Mouse (Mus musculus): Measurements from ENCODE around the gene Oas2. TPM values are rescaled to one million over a fixed set of nuclear protein-coding genes. Genes with fewer than 3 reads are reported as not detected.
"Not testable (repeated sequence)": the region's sequence is repeated elsewhere in the genome, so short reads cannot be mapped to it uniquely, and the experiment has no call there.

The Oas2 gene
- polyA plus RNA-seq (2017; shearing (Covaris generic)): 1 to 10 TPM in 1 of 3 experiments, under 1 TPM in 2; 0.71 to 2.2 (median 0.95) TPM

DNA sequence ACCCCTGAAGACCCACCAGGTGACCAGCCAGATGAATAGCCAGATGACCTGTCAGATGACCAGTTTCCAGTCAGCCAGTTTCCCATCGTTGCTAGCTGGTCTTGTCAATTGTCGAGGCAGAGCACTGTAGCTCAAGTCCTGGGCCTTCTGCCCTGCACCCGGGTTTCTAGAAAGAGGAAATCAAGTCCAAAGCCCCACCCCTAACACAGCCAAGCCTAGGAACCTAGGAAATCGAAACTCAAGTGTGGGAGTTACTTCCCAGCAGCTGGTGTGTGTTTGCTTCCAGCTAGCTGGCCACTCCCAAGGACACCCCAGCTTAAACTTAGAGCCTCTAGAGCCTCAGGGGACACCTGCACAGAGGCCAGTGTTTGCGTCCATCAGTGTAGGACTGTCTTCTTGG is at the start of gene Oas2:
Gene Oas2, minus strand, starts transcription at position 166 of the 400 bp plus-strand sequence.
- ATAC-seq: no peak

- ATAC-seq: not testable (repeated sequence)
These were observed 49.3 kb upstream of the Oas2 start for GRCm38 (mm10) chr5:120798943-120799342.

DNA sequence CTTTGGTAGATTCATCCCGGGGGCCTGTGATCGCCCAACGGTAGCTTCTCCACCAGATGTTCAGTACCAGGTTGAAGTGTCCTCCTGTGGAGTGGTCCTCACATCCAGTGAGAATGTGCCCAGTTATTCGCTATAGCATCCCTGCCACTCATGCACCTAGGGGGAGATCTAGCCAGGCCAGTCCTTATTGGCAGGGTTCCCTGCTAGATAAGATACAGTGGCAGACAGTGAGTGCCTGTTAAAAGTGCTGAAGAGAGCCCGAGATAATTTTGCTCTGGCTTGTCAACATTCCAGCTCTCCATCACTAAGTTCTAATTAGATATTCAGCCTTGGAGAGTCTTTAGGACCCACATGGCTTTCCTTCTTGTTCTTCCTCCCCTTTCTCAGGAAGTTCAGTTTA is 48.5 kb upstream of the Oas2 start:
- ATAC-seq: not testable (repeated sequence)

DNA sequence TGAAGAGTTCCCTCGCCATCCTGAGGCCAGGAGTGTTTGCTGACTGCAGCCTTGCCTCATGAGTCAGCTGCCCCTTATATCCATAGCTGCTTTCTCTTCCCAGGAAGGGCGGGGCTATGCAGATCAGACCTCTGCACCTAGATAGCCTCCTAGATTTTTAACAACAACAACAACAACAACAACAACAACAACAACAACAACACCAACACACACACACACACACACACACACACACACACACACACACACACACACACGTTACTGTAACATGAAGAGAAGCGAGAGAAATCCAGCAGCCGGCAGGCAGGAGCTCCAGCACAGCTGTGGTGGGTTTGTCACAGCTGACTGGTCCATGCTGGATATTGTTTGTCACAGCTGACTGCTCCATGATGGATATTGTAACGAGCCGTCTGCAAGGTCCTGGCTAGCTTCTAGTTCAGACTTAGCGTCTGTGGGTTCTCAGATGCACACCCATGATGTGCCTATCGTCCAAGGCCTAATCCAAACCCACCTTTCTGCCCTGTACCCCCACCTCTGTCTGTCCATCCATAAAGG is 45.9 kb upstream of the Oas2 start, which contains the start of gene Oas1e:
Gene Oas1e, minus strand, starts transcription at position 51 of the 555 bp plus-strand sequence.
- not testable (repeated sequence) for ATAC-seq

DNA sequence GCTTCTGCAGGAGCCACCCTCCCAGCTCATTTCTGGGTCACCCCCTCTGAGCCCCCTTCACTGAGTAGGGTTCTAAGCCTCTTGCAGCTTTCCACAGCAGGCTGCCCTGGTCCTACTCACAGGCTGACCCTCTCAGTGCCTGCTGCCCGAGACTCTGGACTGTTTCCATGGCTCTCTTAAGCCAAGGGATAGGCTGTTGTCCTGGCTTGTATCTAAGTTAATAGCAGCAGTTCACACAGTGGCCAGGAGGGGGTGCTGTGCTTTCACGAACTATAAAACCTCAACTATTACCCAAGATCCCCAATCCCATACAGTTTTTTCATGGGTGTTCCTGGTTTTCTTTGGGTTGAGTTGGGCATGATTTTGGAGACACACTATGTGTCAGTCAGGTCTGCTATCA is 43.4 kb upstream of the Oas2 start:
- ATAC-seq: no peak

DNA sequence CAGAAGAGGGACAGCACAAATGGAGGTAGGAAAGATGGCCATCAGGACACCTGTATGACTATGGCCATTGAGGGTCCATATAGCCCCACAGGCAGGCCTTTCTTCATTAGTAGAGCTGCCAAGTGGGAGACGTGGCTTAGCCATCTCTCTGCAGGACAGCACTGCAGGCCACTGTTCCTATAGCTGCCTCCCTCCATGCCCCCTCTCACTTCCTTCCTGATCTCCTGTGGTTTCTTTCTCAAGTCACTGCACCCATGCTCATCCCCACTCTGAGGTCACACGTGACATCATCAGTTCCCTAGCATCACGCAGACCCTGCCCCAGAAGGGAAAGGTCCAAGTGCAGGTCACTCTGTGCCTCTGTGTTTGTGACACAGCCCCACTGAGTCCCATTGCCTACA is 37.4 kb upstream of the Oas2 start:
- no peak for ATAC-seq

DNA sequence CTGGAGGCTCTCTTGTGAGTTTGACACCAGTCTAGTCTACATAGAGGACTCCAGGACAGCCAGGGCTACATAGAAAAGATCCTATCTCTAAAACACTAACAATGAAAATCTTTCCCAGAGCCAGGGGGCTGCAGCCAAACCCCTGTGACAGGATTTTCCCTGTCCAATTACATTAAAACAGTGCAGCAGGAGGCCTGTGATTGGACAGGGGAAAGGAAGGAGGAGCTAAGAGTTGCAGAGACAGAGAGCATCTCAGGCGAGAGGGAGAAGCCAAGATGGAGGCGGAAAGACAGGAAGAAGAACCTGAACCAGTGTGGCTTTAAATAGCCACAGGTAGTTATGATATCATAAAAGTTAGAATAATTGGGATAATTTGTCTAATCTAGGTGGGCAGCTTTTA is 32.8 kb upstream of the Oas2 start:
- ATAC-seq: no peak

- no peak for ATAC-seq
These were observed 32.0 kb upstream of the Oas2 start for GRCm38 (mm10) chr5:120781646-120782045.

DNA sequence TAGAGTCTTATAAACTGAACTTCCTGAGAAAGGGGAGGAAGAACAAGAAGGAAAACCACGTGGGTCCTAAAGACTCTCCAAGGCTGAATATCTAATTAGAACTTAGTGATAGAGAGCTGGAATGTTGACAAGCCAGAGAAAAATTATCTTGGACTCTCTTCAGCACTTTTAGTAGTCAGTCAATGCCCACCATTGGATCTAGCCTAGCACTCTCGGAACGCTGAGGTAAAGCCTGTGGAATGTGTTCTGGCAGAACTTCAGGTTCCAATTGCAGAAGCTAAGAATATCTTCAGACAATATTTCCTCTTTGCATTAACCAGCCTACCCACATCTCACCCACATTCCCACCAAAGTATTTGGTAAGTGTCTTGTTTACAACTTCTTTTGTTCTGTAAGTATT is 30.3 kb upstream of the Oas2 start:
- no peak for ATAC-seq

GRCm38 (mm10) chr5:120778941-120779340 is 29.3 kb upstream of the Oas2 start:
- ATAC-seq: no peak

DNA sequence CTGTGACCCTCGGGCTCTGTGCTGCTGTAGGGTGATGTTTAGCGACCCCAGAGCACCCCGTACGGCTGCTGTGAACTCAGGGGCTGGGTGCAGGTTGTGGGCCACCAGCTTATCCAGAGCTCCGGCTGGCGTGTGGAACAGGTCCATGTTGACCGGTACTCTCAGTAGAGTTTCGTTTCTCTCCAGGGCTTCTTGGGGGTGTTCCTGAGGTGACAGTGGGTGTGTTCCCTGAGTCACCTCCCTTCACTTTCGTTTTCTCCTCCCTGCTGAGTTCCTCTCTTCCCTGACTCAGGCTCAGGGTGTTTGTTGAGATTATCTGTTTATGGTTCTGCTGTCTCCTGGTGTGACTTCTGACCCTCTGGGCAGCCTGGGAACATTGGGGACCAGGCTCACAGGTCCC is 27.8 kb upstream of the Oas2 start, which contains the start of gene Oas3:
Gene Oas3, minus strand, starts transcription at position 184 of the 400 bp plus-strand sequence.
- peak; percentile 26 for ATAC-seq

DNA sequence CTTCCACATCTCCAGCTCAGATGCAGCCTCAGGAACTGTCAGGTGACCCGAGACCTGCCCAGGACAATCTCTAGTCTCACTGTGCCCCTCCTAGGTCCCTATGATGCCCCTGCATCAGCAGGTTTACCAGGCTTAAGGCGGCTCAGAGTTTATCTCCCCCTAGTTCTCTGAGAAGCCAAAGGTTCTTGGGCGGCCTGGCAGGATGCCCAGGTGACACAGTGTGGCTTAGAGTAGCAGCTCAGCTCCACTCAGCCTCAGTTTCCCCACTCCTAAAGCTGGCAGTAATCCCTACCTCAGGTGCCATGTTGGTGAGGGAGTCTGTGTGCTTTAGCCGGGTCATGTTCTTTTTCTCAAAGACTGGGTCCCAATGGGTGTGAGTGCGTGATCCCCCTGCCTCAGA is 27.1 kb upstream of the Oas2 start:
- no peak for ATAC-seq

GRCm38 (mm10) chr5:120775287-120775985 is 25.8 kb upstream of the Oas2 start:
- peak; percentile 86 for ATAC-seq

GRCm38 (mm10) chr5:120769396-120769795 is 19.7 kb upstream of the Oas2 start:
- no peak for ATAC-seq

GRCm38 (mm10) chr5:120765010-120765409 is 15.4 kb upstream of the Oas2 start:
- ATAC-seq: no peak

DNA sequence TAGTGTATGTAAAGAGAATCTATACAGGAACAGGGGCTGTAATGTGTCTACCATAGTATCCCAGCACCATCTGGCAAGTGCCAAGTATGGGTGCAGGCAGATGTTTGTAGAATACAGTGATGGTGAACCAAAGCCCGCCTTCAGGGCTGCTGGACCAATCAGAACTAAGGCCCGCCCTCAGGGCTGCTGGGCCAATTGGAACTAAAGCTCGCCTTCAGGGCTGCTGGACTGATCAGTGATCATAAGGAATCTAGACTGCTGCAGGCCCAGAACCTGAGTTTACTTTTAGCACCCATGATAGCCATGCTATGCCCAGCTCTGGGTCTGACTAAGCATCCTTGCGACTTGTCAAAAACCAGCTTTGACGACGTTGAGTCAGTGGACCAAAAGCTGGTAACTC is 12.2 kb upstream of the Oas2 start:
- ATAC-seq: no peak

- no peak for ATAC-seq
These were observed 4.6 kb upstream of the Oas2 start for GRCm38 (mm10) chr5:120754215-120754614.

GRCm38 (mm10) chr5:120752786-120753185 is 3.1 kb upstream of the Oas2 start:
- ATAC-seq: no peak

DNA sequence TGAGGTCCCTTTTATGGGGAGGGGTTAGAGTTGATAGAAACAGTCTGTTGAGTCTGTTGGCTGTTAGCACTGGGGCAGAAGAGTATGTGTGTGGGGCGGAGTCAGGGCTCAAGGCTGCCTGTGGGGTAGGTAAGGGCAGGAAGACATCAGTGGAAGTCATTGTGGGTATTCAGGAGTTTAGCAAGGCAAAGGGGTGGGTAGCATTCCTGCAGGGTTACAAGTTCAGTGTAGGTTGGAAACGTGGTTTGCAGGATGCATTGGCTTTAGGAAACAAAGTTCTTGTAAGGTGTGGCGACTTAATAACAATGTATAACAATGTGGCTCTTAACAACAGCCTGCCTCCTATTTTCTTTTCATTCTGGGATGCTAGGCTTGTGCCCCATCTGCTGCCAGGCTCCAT is 1.6 kb upstream of the Oas2 start:
- ATAC-seq: no peak

DNA sequence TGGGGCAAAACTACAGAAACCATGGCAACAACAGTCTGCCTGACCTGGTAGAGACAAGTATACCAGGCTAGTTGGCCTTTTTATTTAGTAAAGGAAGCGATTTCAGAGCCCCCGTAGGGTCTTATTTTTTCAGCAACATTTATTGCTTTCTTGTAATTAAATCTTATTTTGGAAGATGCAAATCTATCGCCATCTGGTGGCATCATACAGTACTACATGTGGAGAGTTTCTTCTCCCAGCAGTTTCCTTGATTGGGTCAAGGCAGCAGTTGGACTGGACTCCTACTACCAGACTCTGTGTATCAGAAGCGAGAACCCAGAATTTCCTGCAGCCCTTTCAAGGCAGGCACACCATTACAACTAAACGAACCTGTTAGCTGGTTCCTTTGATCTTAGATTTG is 3.2 kb downstream of the Oas2 start:
- no peak for ATAC-seq

GRCm38 (mm10) chr5:120742125-120742524 is 7.5 kb downstream of the Oas2 start:
- ATAC-seq: peak; percentile 35

DNA sequence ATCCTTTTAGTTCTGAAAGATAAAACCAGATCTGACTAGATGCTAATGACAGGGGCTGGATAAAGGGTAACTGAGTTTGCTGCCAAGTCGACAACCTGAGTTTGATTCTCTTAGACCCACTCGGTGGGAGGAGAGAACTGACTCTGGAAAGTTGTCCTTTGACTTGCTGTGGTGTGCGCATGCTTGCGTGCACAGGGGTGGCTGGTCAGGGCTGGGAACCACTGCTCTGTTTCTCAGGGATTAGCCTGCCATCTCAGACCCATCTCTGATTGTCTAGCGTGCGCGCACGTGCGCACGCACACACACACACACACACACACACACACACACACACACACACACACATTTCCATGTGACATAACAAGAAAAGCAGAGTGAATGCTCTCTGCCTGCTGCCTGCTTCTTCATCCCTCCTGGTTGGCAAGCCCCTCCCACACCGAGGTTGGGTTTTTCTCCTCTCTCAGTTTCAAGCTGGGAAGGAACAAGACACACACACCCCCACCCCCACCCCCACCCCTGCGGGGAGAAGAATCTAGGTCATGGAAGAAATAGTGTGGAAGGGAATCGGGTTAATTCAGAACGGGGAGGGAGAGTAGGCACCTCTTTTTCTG is 15.2 kb downstream of the Oas2 start:
- ATAC-seq: no peak

DNA sequence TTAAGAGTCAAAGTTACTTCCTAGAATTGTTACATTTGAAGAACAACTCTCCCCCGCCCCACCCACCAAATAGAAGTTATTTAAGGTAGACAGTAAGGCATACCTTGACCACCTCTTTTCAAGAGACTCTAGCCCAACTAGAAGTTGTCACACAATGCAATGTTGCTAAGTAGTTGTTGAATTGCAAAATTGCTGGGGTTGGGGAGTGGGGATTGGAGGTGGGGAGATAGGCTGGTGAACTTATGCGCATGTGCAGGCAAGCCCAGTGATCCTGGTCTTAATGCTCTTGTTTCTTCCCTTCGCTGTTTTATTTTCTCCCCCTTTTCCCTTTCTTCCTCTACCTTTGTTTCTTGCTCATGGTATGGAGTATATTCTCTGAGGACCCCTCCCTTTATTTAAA is 16.0 kb downstream of the Oas2 start:
- ATAC-seq: no peak

DNA sequence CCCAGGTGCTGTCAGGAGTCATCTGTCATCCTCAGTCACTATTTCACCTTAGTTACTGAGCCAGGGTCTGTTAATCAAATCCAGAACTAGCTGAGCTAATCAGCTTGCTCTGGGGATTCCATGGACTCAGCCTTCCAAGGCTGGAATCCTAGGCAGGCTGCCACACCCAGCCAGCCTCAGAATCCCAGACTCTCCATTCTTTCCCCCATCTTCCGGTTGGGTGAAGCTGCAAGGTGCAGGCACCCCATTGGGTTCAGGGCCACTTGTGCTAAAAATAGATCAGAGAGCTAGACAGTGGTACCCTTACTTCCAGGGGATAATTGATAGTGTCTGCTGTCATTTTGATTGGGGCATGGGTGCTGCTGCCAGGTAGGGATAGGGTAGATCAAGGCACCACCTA is 16.9 kb downstream of the Oas2 start:
- ATAC-seq: no peak

Data from inflammation-experienced regulatory T-cells, adult 6 months (primary cell).